21 mouse cellular contexts compared by ENCODE assay signal in genomic region chr16:95900181-95900580, GRCm38 (mm10).
DNase-seq lines count a peak whose midpoint lies in the region; TF ChIP-seq lines count a peak whose summit lies in the region.
"Had no signal": no experiment of that assay in that cellular context is flagged by ENCODE, and none has a peak within 500 bp of the region (broad histone marks: within the 10 kb centered on the region; RNA-seq: fewer than 3 reads in every experiment).

No protein-coding gene starts in this region.

- 11% methylated on average over 9 of the region's 9 CpGs for WGBS in thymus, adult 2 months

- TF ChIP-seq POLR2A in thymus, adult 2 months (IDR thresholded peaks at IDR 0.05; ENCODE audit: control insufficient read depth, extremely low read depth, insufficient read depth, low read length, poor library complexity): peak; percentile 62; the same call in 1 of the 2 replicates

- no peaks in the 10 kb centered on the region for H3K36me3 ChIP-seq in thymus, adult 2 months (ENCODE audit: control insufficient read depth, insufficient read depth, low read length)
- H3K36me3 ChIP-seq: G1E; hindbrain, embryonic 12.5 days; limb, embryonic 13.5 days; liver, embryonic 13.5 days; midbrain, embryonic 13.5 days; neural tube, embryonic 13.5 days; stomach, embryonic 15.5 days had no signal

- no peak for TF ChIP-seq CTCF in thymus, adult 2 months (IDR thresholded peaks at IDR 0.05; ENCODE audit: borderline replicate concordance, control insufficient read depth, extremely low read depth, insufficient read depth, low read length, poor library complexity)

- peak; percentile 9 to 48 for DNase-seq in spleen, postnatal 4 days (ENCODE audit: low spot score in 2 of 2)
- no peak for DNase-seq in spleen, adult 18-20 months
- DNase-seq in forelimb bud, embryonic 11.5 days (ENCODE audit: low read depth, low spot score): peak; percentile 18
- peak; percentile 86 for DNase-seq in thymus, adult 2 months
- no peak for DNase-seq in B cell, adult 2 months
- no peak for DNase-seq in layer of hippocampus, postnatal 25 days (ENCODE audit: extremely low spot score in 1 of 2, low spot score in 1 of 2)
- no peak for DNase-seq in layer of hippocampus, postnatal 14 days (ENCODE audit: low spot score in 2 of 2)
- DNase-seq: cerebellum, adult 2 months; gastrocnemius, postnatal 36 days; heart, postnatal 14 days; kidney, adult 9 months; kidney, postnatal 36 days; liver, embryonic 13.5 days had no signal

- H3K27ac ChIP-seq in thymus, adult 2 months (ENCODE audit: control insufficient read depth, insufficient read depth, low read length): peak overlapping the region; percentile 93
- H3K27ac ChIP-seq: forebrain, embryonic 13.5 days; hindbrain, embryonic 12.5 days; limb, embryonic 13.5 days; liver, embryonic 13.5 days; midbrain, embryonic 13.5 days; neural tube, embryonic 13.5 days; stomach, embryonic 15.5 days had no signal

- no peaks in the 10 kb centered on the region for H3K27me3 ChIP-seq in thymus, adult 2 months (ENCODE audit: control insufficient read depth, insufficient read depth, low read length)
- H3K27me3 ChIP-seq: forebrain, embryonic 13.5 days; hindbrain, embryonic 12.5 days; limb, embryonic 13.5 days; liver, embryonic 13.5 days; midbrain, embryonic 13.5 days; neural tube, embryonic 13.5 days; stomach, embryonic 15.5 days had no signal

- peaks cover 57% of the 10 kb centered on the region for H3K4me1 ChIP-seq in thymus, adult 2 months (replicated peaks; ENCODE audit: control insufficient read depth, insufficient read depth, low read length)
- H3K4me1 ChIP-seq: forebrain, embryonic 13.5 days; hindbrain, embryonic 12.5 days; liver, embryonic 13.5 days; midbrain, embryonic 13.5 days; neural tube, embryonic 13.5 days; stomach, embryonic 15.5 days had no signal

- H3K4me3 ChIP-seq in thymus, adult 2 months (ENCODE audit: control insufficient read depth, insufficient read depth, low read length): peak overlapping the region; percentile 47
- H3K4me3 ChIP-seq: erythroblast, embryonic 14.5 days; forebrain, embryonic 13.5 days; hindbrain, embryonic 12.5 days; limb, embryonic 13.5 days; liver, embryonic 13.5 days; midbrain, embryonic 13.5 days; neural tube, embryonic 13.5 days; stomach, embryonic 15.5 days had no signal

Comparison
In these comparisons a context has a peak if more than half of its experiments do, and no peak if none do; other contexts are left out.
1. DNase-seq: peak in spleen, postnatal 4 days (2 of 2), forelimb bud, embryonic 11.5 days (single experiment) and thymus, adult 2 months (single experiment); none in spleen, adult 18-20 months (0 of 2), B cell, adult 2 months (0 of 2), layer of hippocampus, postnatal 25 days (0 of 2) and layer of hippocampus, postnatal 14 days (0 of 2).